Mouse (Mus musculus): ENCODE data around the gene Fto.

- TF ChIP-seq CTCF (IDR thresholded peaks at IDR 0.05; ENCODE audit: extremely low read depth, insufficient read depth, insufficient read length, insufficient replicate concordance) (no peak), POLR2A (IDR thresholded peaks at IDR 0.05; ENCODE audit: low read depth, low read length) (no peak)
These were observed 327.1 kb downstream of the Fto start for GRCm38 (mm10) chr8:91640471-91640870.
